Mouse (Mus musculus): ENCODE results near the gene Sema3a. TPM values are rescaled to one million over a fixed set of nuclear protein-coding genes. Genes with fewer than 3 reads are reported as not detected.

The Sema3a gene
- 0.24 and 0.27 TPM in 2 replicates for polyA plus RNA-seq (2011; ENCODE audit: insufficient read depth, insufficient read length, low read depth, missing spikeins)

DNA sequence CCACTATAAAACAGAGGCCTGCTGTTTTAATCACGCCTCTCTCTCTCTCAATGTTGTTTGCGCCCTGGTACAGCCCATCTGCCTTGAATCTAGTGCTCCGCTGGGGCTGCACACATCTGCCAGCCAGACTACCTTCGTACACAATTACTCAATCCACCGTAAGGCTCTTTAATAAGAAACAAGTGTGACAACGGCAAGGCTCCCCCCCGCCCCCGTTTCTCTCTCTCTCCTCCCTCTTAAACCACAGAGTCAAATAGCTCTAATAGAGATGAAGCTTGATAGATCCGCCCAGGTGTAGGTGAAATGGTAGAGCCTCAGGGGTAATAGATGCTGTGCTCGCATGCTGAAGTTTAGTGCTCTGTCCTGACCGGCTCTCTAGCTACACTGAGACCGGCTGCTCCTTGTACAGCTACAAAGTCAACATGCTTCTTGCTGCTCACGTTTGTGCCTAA, at the start of gene Sema3a:
TSS of gene Sema3a (plus strand) at position 174 of the 452 bp plus-strand sequence.
- H3K27ac ChIP-seq (ENCODE audit: insufficient read depth, low read length), result no peak within 1 kb of the TSS
- H3K27me3 ChIP-seq (ENCODE audit: control insufficient read depth, insufficient read depth, low read length, poor library complexity, severe bottlenecking), result no peaks in the 10 kb centered on the region
- H3K9ac ChIP-seq (ENCODE audit: low read depth, poor library complexity, severe bottlenecking), result no peak within 1 kb of the TSS
- H3K36me3 ChIP-seq (ENCODE audit: control insufficient read depth, insufficient read depth, low read length, poor library complexity, severe bottlenecking), result no peaks in the 10 kb centered on the region
- no peaks in the 10 kb centered on the region for H3K4me1 ChIP-seq (ENCODE audit: control insufficient read depth, insufficient read depth, low read length)
- no peak within 1 kb of the TSS for H3K4me3 ChIP-seq (ENCODE audit: low read depth, low read length)
- no peak for TF ChIP-seq POLR2A (IDR thresholded peaks at IDR 0.05; ENCODE audit: insufficient read depth, low read length)
- TF ChIP-seq CTCF (IDR thresholded peaks at IDR 0.05; ENCODE audit: low read depth, low read length), result no peak
- no peak for TF ChIP-seq EP300 (IDR thresholded peaks at IDR 0.05; ENCODE audit: insufficient read depth, low read depth, low read length)
- no peaks in the 10 kb centered on the region for H3K9me3 ChIP-seq (replicated peaks; ENCODE audit: control insufficient read depth, insufficient read depth, low read length, poor library complexity, severe bottlenecking)

DNA sequence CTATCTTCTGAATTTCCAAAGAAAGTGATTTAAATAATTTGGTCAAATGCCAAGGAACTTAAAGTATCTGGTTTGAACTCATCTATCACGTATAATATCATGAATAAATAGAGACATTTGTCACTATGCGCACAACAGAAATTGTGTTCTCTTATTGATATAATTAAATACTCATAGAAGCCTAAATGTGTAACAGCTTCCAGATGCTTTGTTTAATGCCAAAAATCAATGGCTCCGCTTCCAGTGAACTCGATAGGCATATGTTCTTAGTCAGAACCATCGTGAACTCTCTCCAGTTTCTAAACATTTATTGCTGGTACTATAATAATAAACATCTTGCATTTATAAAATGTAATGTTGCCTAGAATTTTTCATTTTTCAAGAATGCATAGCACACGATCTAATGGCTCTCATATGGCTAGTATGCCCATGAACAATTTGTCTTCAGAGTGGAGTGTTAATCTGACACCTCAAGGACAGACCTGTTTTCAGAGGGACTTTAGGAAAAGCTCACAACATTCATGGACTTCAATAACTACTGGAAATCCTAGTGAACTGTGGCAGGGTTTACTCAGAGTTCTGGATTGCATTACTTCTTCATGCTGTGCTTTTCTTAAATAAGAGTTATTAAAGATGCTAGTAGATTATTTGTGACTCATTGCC, 40.3 kb upstream of the Sema3a start:
- H3K4me3 ChIP-seq (ENCODE audit: low read depth, low read length), result no peak overlapping the region
- H3K4me1 ChIP-seq (ENCODE audit: control insufficient read depth, insufficient read depth, low read length), result no peaks in the 10 kb centered on the region
- TF ChIP-seq POLR2A (IDR thresholded peaks at IDR 0.05; ENCODE audit: insufficient read depth, low read length) (no peak), EP300 (IDR thresholded peaks at IDR 0.05; ENCODE audit: insufficient read depth, low read depth, low read length) (no peak), CTCF (IDR thresholded peaks at IDR 0.05; ENCODE audit: low read depth, low read length) (no peak)
- no peaks in the 10 kb centered on the region for H3K27me3 ChIP-seq (ENCODE audit: control insufficient read depth, insufficient read depth, low read length, poor library complexity, severe bottlenecking)
- no peaks in the 10 kb centered on the region; the same call in 1 of the 2 replicates for H3K9me3 ChIP-seq (replicated peaks; ENCODE audit: control insufficient read depth, insufficient read depth, low read length, poor library complexity, severe bottlenecking)
- no peak overlapping the region for H3K27ac ChIP-seq (ENCODE audit: insufficient read depth, low read length)
- no peak overlapping the region for H3K9ac ChIP-seq (ENCODE audit: low read depth, poor library complexity, severe bottlenecking)
- no peaks in the 10 kb centered on the region for H3K36me3 ChIP-seq (ENCODE audit: control insufficient read depth, insufficient read depth, low read length, poor library complexity, severe bottlenecking)

DNA sequence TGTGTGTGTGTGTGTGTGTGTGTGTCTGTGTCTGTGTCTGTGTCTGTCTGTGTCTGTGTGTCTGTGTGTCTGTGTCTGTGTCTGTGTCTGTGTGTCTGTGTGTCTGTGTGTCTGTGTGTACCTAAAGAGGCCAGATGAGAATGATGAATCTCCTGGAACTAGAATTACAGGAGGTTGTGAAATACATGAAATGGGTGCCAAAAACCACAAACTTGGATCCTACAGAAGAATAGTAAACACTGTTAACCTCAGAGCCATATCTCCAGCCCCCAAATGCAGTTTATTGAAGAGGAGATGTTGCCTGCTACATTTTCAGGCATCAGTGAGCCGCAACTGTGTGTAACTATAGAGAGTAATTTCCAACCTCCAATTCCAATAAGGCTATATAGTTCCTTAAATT, 34.8 kb upstream of the Sema3a start:
- Histone ChIP-seq H3K4me1 (ENCODE audit: control insufficient read depth, insufficient read depth, low read length) (no peaks in the 10 kb centered on the region), H3K9me3 (replicated peaks; ENCODE audit: control insufficient read depth, insufficient read depth, low read length, poor library complexity, severe bottlenecking) (no peaks in the 10 kb centered on the region; the same call in 1 of the 2 replicates), H3K4me3 (ENCODE audit: low read depth, low read length) (no peak overlapping the region), H3K27me3 (ENCODE audit: control insufficient read depth, insufficient read depth, low read length, poor library complexity, severe bottlenecking) (no peaks in the 10 kb centered on the region), H3K27ac (ENCODE audit: insufficient read depth, low read length) (no peak overlapping the region), H3K9ac (ENCODE audit: low read depth, poor library complexity, severe bottlenecking) (no peak overlapping the region), H3K36me3 (ENCODE audit: control insufficient read depth, insufficient read depth, low read length, poor library complexity, severe bottlenecking) (no peaks in the 10 kb centered on the region)
- TF ChIP-seq CTCF (IDR thresholded peaks at IDR 0.05; ENCODE audit: low read depth, low read length) (no peak), EP300 (IDR thresholded peaks at IDR 0.05; ENCODE audit: insufficient read depth, low read depth, low read length) (no peak), POLR2A (IDR thresholded peaks at IDR 0.05; ENCODE audit: insufficient read depth, low read length) (no peak)

DNA sequence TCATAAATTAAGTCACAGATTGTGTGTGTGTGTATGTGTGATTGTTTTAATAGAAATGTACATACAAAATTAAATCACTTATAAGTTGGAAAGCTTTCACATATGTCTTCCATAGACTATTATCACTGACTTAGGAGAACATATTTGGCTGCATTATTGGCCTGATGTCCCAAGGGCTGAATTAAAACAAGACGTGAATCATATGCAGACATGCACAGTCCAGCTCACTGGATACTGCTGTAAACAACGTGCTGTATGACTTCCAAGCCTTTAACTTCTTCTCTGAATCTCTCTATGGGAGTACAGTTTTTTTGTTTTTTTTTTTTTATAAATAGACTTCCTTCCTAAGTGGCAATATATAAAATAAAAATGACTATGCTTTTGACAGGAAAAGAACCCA, 15.7 kb upstream of the Sema3a start:
- Histone ChIP-seq H3K9ac (ENCODE audit: low read depth, poor library complexity, severe bottlenecking) (no peak overlapping the region), H3K9me3 (replicated peaks; ENCODE audit: control insufficient read depth, insufficient read depth, low read length, poor library complexity, severe bottlenecking) (no peaks in the 10 kb centered on the region), H3K4me3 (ENCODE audit: low read depth, low read length) (no peak overlapping the region), H3K4me1 (ENCODE audit: control insufficient read depth, insufficient read depth, low read length) (no peaks in the 10 kb centered on the region), H3K27ac (ENCODE audit: insufficient read depth, low read length) (no peak overlapping the region), H3K36me3 (ENCODE audit: control insufficient read depth, insufficient read depth, low read length, poor library complexity, severe bottlenecking) (no peaks in the 10 kb centered on the region), H3K27me3 (ENCODE audit: control insufficient read depth, insufficient read depth, low read length, poor library complexity, severe bottlenecking) (no peaks in the 10 kb centered on the region)
- no peak for TF ChIP-seq POLR2A (IDR thresholded peaks at IDR 0.05; ENCODE audit: insufficient read depth, low read length)
- no peak for TF ChIP-seq EP300 (IDR thresholded peaks at IDR 0.05; ENCODE audit: insufficient read depth, low read depth, low read length)
- no peak for TF ChIP-seq CTCF (IDR thresholded peaks at IDR 0.05; ENCODE audit: low read depth, low read length)

DNA sequence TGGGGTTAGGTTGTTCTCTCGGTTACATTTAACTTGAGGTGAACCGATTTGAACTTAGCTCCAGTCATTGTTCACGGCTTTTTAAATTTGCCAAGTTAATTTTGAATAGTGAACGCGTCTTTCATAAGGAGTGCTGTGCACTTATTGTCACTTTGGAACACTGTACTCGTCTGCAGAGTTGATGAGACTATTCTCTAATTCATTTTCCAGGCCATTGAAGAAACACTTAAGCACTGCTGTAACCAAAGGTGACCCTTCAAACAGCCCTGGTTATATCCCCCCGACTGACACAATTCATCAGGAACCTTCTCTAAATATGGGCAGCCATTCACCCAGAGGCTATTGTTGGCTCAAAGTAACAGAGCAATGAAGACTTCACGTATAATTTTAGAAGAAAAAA, 8.0 kb upstream of the Sema3a start:
- Histone ChIP-seq H3K9ac (ENCODE audit: low read depth, poor library complexity, severe bottlenecking) (no peak overlapping the region), H3K27ac (ENCODE audit: insufficient read depth, low read length) (no peak overlapping the region), H3K36me3 (ENCODE audit: control insufficient read depth, insufficient read depth, low read length, poor library complexity, severe bottlenecking) (no peaks in the 10 kb centered on the region), H3K9me3 (replicated peaks; ENCODE audit: control insufficient read depth, insufficient read depth, low read length, poor library complexity, severe bottlenecking) (no peaks in the 10 kb centered on the region), H3K4me1 (ENCODE audit: control insufficient read depth, insufficient read depth, low read length) (no peaks in the 10 kb centered on the region), H3K27me3 (ENCODE audit: control insufficient read depth, insufficient read depth, low read length, poor library complexity, severe bottlenecking) (no peaks in the 10 kb centered on the region), H3K4me3 (ENCODE audit: low read depth, low read length) (no peak overlapping the region)
- TF ChIP-seq CTCF (IDR thresholded peaks at IDR 0.05; ENCODE audit: low read depth, low read length) (no peak), EP300 (IDR thresholded peaks at IDR 0.05; ENCODE audit: insufficient read depth, low read depth, low read length) (no peak), POLR2A (IDR thresholded peaks at IDR 0.05; ENCODE audit: insufficient read depth, low read length) (no peak)

DNA sequence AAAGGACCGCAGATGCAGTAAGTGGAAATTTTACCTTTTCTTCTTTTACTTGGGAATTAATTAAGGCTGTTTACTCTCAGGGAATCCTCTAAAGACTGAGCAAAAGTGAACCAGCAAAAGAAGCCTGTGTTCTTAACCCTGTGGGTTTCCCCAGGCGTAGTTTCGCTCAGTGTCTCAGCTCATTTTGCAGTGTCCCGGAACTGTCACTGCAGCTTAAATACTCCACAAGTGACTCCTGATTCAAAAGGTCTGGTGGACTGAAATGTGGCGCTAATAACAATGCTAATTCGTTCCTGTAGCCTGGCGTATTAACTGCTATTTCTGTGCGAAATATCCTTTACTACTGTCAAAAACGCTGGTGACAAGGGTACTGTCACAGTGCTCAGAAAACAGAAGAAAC, 543 bp downstream of the Sema3a start:
- no peaks in the 10 kb centered on the region for H3K36me3 ChIP-seq (ENCODE audit: control insufficient read depth, insufficient read depth, low read length, poor library complexity, severe bottlenecking)
- no peaks in the 10 kb centered on the region for H3K4me1 ChIP-seq (ENCODE audit: control insufficient read depth, insufficient read depth, low read length)
- no peaks in the 10 kb centered on the region for H3K9me3 ChIP-seq (replicated peaks; ENCODE audit: control insufficient read depth, insufficient read depth, low read length, poor library complexity, severe bottlenecking)
- no peak overlapping the region for H3K9ac ChIP-seq (ENCODE audit: low read depth, poor library complexity, severe bottlenecking)
- H3K27ac ChIP-seq (ENCODE audit: insufficient read depth, low read length), result no peak overlapping the region
- H3K4me3 ChIP-seq (ENCODE audit: low read depth, low read length), result no peak overlapping the region
- TF ChIP-seq CTCF (IDR thresholded peaks at IDR 0.05; ENCODE audit: low read depth, low read length) (no peak), EP300 (IDR thresholded peaks at IDR 0.05; ENCODE audit: insufficient read depth, low read depth, low read length) (no peak), POLR2A (IDR thresholded peaks at IDR 0.05; ENCODE audit: insufficient read depth, low read length) (no peak)
- H3K27me3 ChIP-seq (ENCODE audit: control insufficient read depth, insufficient read depth, low read length, poor library complexity, severe bottlenecking), result no peaks in the 10 kb centered on the region

All from ES-Bruce4 (cell line).